Mouse (Mus musculus) heart, embryonic 12.5 days (tissue): ENCODE measurements around the gene Gtsf2. TPM values are rescaled to one million over a fixed set of nuclear protein-coding genes. Genes with fewer than 3 reads are reported as not detected.

Experiments
- ATAC-seq: fragments of 200-750 bp; cut with Nextera tagmentation; 2 replicates; pipeline ENCODE4 v1.8.0; 2017; ENCODE audit warnings: moderate TSS enrichment, moderate library complexity; ENCODE audit not compliant: insufficient number of reproducible peaks, low FRiP score
- H3K27ac ChIP-seq: fragments of 300-500 bp; sonication (generic); 2 replicates; pipeline ENCODE4 v1.5.1; 2016; ENCODE audit warnings: mild to moderate bottlenecking, moderate library complexity; ENCODE audit not compliant: poor library complexity, severe bottlenecking
- H3K27me3 ChIP-seq: fragments of 300-500 bp; sonication (generic); replicated peaks from 2 replicates; pipeline ENCODE4 v1.6.1; 2016; ENCODE audit warnings: mild to moderate bottlenecking, moderate library complexity
- H3K36me3 ChIP-seq: fragments of 300-500 bp; sonication (generic); 2 replicates; pipeline ENCODE4 v1.6.1; 2016; ENCODE audit warnings: mild to moderate bottlenecking, moderate library complexity
- H3K4me1 ChIP-seq: fragments of 300-500 bp; sonication (generic); replicated peaks from 2 replicates; pipeline ENCODE4 v1.6.1; 2016; ENCODE audit warnings: mild to moderate bottlenecking
- H3K4me2 ChIP-seq: fragments of 300-500 bp; sonication (generic); 2 replicates; pipeline ENCODE4 v1.6.1; 2016; ENCODE audit warnings: mild to moderate bottlenecking, moderate library complexity
- H3K4me3 ChIP-seq: fragments of 300-500 bp; sonication (generic); 2 replicates; pipeline ENCODE4 v1.5.1; 2016; ENCODE audit warnings: mild to moderate bottlenecking
- H3K9ac ChIP-seq: fragments of 300-500 bp; sonication (generic); 2 replicates; pipeline ENCODE4 v1.6.1; 2016; ENCODE audit warnings: mild to moderate bottlenecking, moderate library complexity
- H3K9me3 ChIP-seq: fragments of 300-500 bp; sonication (generic); replicated peaks from 2 replicates; pipeline ENCODE4 v1.6.1; 2016; ENCODE audit warnings: mild to moderate bottlenecking, moderate library complexity
- WGBS: fragments of 180-500 bp; shearing (Covaris S2); methylation state at CpG from one replicate; pipeline ENCODE4 v1.1.7; 2016; 5-methylcytosine and 5-hydroxymethylcytosine counted together
- polyA plus RNA-seq: library from polyadenylated mRNA; unstranded; fragments of >200 nt; fragmentation: Nextera tagmentation; extraction: Ambion mirVana; gene quantifications from 2 replicates; pipeline ENCODE4 v1.2.1, GENCODE M21; 2016

Gtsf2 gene
- polyA plus RNA-seq, result not detected in 2 replicates

DNA sequence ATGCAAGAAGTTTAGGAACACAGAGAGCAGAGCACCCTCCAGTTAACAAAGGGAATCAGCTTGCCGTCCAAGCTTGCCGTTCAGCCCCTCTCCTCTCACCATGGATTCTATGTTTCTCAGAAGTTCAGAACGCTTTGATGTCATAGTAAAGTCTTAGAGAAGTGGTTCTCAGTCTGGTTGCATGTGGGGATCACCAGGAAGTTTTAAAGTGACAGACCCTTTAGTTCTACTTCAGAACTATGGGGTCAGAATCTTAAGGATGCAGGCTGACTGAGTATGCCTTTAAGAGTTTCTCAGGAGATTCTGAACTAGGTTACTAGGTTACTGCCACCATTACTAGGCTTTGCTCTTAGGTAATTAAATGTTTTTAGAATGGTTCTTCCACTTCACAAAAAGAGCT is at the start of gene Gtsf2:
Gene Gtsf2 (minus strand): TSS at position 101 of the 400 bp plus-strand sequence.
- H3K27me3 ChIP-seq, result no peaks in the 10 kb centered on the region
- no peak within 1 kb of the TSS for H3K4me3 ChIP-seq
- H3K4me2 ChIP-seq, result no peak within 1 kb of the TSS
- H3K9me3 ChIP-seq, result no peaks in the 10 kb centered on the region
- WGBS, result 35% methylated on average over 3 of the region's 3 CpGs
- ATAC-seq, result no peak
- no peak within 1 kb of the TSS for H3K9ac ChIP-seq
- H3K4me1 ChIP-seq, result no peaks in the 10 kb centered on the region
- H3K27ac ChIP-seq, result no peak within 1 kb of the TSS
- no peaks in the 10 kb centered on the region for H3K36me3 ChIP-seq

DNA sequence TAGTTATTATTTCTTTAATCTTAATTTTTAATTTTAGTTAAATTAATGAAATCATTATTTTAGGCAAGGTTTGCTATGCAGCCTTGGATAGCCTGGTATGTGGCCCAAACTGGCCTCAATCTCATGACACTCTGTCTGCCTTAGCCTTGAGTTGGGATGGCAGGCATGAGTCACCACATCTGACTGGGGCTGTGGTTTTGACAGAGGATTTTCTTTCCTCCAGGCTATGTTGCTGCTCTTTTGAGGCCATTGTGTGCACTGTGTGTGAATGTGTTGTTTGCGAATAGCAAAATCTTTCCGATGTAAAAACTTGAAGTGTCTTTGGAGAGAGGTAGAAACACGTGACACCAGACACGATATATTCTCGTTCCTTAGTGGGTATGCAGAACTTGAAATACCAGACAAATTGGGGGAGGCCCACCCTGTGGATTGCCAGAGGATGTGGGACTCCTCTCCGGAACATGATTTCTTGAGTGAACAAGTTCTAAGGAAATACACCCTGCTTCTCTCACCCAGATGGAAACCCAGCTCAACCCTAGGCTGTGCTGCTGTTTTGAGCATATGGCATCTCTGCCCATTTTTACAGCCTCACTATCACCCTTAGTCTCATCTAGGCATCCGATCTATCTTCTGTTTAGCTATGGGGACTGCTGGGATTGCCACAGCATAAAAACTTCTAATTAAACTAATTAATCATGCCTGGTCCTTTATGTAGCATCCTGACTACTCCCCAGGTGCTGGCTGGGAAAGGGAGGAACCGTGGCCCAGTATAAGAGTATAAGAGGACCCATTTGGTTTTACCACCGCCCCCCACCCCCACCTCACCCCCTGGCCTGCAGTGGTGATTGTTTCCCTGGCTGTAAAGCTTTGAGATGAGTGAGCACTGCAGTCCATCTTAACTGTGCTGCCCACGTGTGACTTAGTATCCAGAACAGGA is 48.2 kb upstream of the Gtsf2 start:
- Histone ChIP-seq H3K9ac (no peak overlapping the region), H3K27ac (no peak overlapping the region), H3K4me2 (no peak overlapping the region), H3K36me3 (no peaks in the 10 kb centered on the region), H3K4me3 (no peak overlapping the region), H3K4me1 (no peaks in the 10 kb centered on the region), H3K27me3 (0 out of 2 replicates have a peak, but pooled peaks cover 10% of the 10 kb centered on the region), H3K9me3 (no peaks in the 10 kb centered on the region)
- ATAC-seq, result no peak
- 73% methylated on average over 10 of the region's 10 CpGs for WGBS

DNA sequence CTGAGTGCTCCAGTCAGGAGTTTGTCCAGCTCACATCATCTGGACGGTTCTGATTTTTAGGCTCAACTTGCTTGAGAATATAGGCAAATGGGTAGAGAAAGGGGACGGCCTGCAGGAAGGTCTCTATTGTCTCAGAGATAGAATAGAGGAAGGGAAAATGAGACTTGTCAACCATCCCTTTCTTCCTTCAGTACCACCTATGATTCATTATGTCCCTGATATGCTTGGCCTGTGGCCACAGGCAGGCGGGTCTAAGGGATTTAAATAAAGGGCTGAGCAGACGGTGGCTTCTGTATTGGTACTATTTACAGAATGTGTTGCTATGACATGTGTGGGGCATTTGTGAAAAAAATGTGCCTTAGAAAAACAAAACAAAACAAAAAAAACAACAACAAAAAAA is 40.1 kb upstream of the Gtsf2 start:
- H3K9ac ChIP-seq, result no peak overlapping the region
- 56% methylated on average over 4 of the region's 4 CpGs for WGBS
- no peaks in the 10 kb centered on the region for H3K36me3 ChIP-seq
- no peak overlapping the region for H3K4me2 ChIP-seq
- ATAC-seq, result no peak
- H3K9me3 ChIP-seq, result no peaks in the 10 kb centered on the region
- H3K27me3 ChIP-seq, result peaks cover 2% of the 10 kb centered on the region; the same call in 1 of the 2 replicates
- H3K4me1 ChIP-seq, result no peaks in the 10 kb centered on the region
- no peak overlapping the region for H3K4me3 ChIP-seq
- H3K27ac ChIP-seq, result no peak overlapping the region

DNA sequence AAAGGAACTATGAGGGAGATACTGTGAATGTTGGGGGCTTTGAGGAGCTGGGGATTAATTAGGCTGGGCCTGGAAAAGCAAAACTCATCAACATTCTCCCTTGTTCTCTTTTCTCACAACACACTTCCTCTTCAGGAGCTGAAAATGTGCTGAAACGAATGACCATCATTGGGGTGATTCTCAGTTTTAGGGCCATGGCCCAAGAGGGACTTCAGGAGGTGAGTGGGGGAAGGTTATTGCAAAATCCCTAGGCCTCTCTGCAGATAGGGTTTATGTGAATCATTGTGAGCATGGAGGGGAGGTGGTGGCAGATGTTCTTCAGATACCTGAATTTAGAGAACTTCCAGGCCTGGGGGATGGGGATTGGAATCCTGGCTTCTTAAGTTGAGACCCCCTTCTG is 38.4 kb upstream of the Gtsf2 start:
- H3K9me3 ChIP-seq, result no peaks in the 10 kb centered on the region
- H3K27ac ChIP-seq, result no peak overlapping the region
- H3K4me3 ChIP-seq, result no peak overlapping the region
- H3K4me1 ChIP-seq, result no peaks in the 10 kb centered on the region
- H3K4me2 ChIP-seq, result no peak overlapping the region
- peaks cover 6% of the 10 kb centered on the region; the same call in 1 of the 2 replicates for H3K27me3 ChIP-seq
- no peak overlapping the region for H3K9ac ChIP-seq
- 46% methylated on average over 1 of the region's 1 CpGs for WGBS
- no peaks in the 10 kb centered on the region for H3K36me3 ChIP-seq
- ATAC-seq, result no peak

DNA sequence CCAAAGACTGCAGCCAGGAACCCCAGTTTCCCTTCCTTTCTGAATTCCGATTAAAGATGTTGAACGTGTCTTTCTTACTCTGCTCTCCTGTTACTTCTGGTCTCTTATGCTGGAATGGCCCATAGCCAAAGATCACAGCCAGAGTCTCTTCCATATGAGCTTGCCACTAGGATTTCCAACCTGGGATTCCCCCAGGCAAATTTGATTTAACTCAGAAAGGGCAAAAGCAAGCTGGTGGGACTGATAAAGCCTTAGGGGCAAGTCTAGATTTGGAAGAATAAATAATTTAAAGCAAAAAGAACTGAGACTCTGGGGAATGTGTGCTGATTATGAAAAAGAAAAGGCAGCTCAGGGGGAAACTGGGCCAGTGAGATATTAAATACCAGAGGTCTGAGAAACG is 36.8 kb upstream of the Gtsf2 start:
- Histone ChIP-seq H3K36me3 (no peaks in the 10 kb centered on the region), H3K27me3 (peaks cover 6% of the 10 kb centered on the region; the same call in 1 of the 2 replicates), H3K4me2 (no peak overlapping the region), H3K4me3 (no peak overlapping the region), H3K4me1 (no peaks in the 10 kb centered on the region), H3K9ac (no peak overlapping the region), H3K27ac (no peak overlapping the region), H3K9me3 (no peaks in the 10 kb centered on the region)
- no peak for ATAC-seq
- 67% methylated on average over 3 of the region's 3 CpGs for WGBS

DNA sequence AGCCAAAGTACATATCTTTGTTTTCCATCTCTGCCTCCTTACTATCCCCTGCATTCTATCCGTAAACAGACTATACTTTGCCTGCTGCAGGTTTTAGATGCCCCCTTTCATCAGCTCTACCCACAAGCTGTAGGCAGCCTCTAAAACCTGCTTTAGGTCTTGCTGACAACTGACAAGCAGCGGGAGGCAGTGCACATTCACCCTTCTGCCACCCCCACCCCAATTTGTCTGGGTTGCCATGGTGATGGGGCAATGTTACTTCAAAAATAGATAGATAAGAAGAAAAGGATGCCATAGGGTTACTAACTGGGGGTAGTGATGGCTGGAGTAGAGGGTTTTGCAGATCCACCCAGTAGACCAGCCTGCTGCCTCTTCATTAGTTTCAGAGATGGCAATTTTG is 36.2 kb upstream of the Gtsf2 start:
- Histone ChIP-seq H3K27me3 (peaks cover 6% of the 10 kb centered on the region; the same call in 1 of the 2 replicates), H3K4me1 (no peaks in the 10 kb centered on the region), H3K4me2 (no peak overlapping the region), H3K27ac (no peak overlapping the region), H3K9me3 (no peaks in the 10 kb centered on the region), H3K4me3 (no peak overlapping the region), H3K36me3 (no peaks in the 10 kb centered on the region), H3K9ac (no peak overlapping the region)
- WGBS, result 38% methylated on average over 2 of the region's 2 CpGs
- ATAC-seq, result no peak

DNA sequence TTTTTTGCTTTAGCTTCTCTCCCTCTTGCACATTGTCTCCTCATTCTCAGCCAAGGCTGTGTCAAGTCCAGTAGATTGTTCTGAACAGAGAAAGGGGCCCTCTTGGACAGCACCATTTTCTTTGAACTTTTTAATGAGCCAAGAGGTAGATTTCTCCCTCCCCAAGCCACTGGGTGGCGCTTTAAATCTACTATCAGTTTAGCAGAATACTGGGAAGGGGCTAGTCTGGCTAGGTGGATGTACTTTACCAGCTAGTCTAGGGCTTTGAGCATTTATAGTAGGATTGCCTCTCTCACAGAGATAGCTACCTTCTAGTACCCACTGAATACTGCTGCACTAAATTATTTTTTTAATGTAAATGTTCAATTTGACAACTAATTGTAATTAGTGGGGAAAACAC is 34.2 kb upstream of the Gtsf2 start:
- Histone ChIP-seq H3K4me2 (no peak overlapping the region), H3K36me3 (no peaks in the 10 kb centered on the region), H3K27me3 (peaks cover 6% of the 10 kb centered on the region; the same call in 1 of the 2 replicates), H3K4me1 (no peaks in the 10 kb centered on the region), H3K27ac (no peak overlapping the region), H3K4me3 (no peak overlapping the region), H3K9me3 (no peaks in the 10 kb centered on the region), H3K9ac (no peak overlapping the region)
- WGBS, result 0% methylated on average over 1 of the region's 1 CpGs
- no peak for ATAC-seq

DNA sequence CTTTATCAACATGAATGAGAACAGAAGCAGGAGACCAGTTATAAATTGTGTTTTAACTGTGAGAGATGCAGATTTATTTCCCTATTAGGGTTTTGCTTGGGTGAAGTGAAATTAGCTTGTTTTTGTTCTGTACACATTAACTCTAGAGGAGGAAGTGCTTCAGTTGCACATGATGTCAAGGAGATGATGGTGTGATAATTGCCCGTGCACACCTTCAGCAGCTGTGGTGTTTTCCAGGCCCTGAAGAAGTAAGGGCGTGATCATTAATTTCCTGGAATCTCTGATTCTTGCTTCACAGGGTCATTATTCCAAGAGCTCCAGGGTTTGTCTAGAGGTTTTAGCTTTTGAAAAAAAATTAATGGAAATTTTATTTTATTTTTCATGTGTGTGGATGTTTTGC is 31.9 kb upstream of the Gtsf2 start:
- Histone ChIP-seq H3K36me3 (no peaks in the 10 kb centered on the region), H3K4me3 (no peak overlapping the region), H3K27me3 (peaks cover 6% of the 10 kb centered on the region; the same call in 1 of the 2 replicates), H3K9ac (no peak overlapping the region), H3K27ac (no peak overlapping the region), H3K9me3 (no peaks in the 10 kb centered on the region), H3K4me1 (no peaks in the 10 kb centered on the region), H3K4me2 (no peak overlapping the region)
- 61% methylated on average over 2 of the region's 2 CpGs for WGBS
- no peak for ATAC-seq

DNA sequence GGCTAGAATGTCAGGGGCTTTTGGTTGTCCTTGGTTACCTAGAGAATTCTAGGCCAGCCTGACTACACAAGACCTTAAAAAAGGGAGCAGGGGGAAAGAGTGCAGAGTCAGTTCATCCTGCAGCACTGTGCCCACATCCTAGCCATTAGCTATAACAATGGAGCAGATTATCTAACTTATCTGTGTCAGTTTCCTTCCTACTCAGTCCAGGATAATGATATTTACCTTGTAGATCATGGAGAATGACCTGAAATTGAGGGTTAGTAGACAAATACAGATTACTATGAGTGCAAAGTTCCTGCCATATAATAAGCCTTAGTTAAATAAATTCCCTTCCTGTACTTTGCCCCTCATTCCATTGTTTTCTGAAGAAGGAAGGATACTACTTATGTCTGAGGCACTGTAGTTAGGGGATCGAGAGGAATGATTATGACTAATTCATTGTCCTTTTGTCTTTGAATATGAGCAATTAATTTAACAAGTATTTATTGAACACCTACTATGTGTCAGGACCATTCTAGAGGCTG is 30.9 kb upstream of the Gtsf2 start:
- no peaks in the 10 kb centered on the region for H3K9me3 ChIP-seq
- 61% methylated on average over 1 of the region's 1 CpGs for WGBS
- H3K4me2 ChIP-seq, result no peak overlapping the region
- H3K27ac ChIP-seq, result no peak overlapping the region
- ATAC-seq, result no peak
- no peak overlapping the region for H3K4me3 ChIP-seq
- H3K4me1 ChIP-seq, result no peaks in the 10 kb centered on the region
- peaks cover 6% of the 10 kb centered on the region; the same call in 1 of the 2 replicates for H3K27me3 ChIP-seq
- H3K9ac ChIP-seq, result no peak overlapping the region
- H3K36me3 ChIP-seq, result no peaks in the 10 kb centered on the region

DNA sequence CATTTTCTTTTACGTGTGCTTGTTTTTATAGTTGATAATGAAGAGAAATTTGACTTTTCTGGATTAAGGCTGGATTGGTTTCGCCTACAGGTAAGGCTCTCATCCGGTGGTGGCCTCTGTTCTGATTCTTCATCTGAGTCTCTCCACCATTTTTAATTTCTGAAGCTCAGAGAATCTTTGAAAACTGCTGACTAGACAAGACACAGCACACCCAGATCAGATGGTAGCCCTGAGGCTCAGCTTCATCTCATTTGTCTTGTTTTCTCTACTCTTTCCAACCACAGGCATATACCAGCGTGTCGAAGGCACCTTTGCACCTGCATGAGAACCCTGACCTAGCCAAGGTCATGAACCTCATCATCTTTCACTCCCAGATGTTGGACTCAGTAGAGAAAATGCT is 25.5 kb upstream of the Gtsf2 start:
- no peak for ATAC-seq
- Histone ChIP-seq H3K9ac (no peak overlapping the region), H3K4me2 (no peak overlapping the region), H3K4me3 (no peak overlapping the region), H3K36me3 (no peaks in the 10 kb centered on the region), H3K27me3 (no peaks in the 10 kb centered on the region), H3K27ac (no peak overlapping the region), H3K4me1 (peaks cover 8% of the 10 kb centered on the region), H3K9me3 (no peaks in the 10 kb centered on the region)
- 81% methylated on average over 5 of the region's 5 CpGs for WGBS

DNA sequence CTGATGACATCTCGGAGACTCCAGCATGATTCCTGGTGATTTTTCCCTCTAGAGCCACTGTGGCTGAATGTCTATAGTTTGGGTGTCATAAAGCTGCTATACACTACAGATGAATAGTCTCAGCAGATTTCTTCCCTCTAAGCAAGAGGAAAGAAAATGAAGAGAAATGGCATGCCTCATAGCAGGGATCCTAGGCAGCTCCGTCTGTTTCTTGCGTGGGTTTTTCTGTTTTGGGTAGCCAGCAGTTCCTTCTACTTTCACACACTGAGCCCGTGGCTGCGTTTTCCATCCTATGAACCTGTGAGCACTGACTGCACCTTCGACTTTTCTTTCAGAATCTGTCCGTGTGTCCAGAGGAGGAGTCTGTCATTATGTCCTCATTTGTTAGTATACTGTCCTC is 24.9 kb upstream of the Gtsf2 start:
- no peak overlapping the region for H3K27ac ChIP-seq
- H3K4me2 ChIP-seq, result no peak overlapping the region
- H3K9me3 ChIP-seq, result no peaks in the 10 kb centered on the region
- ATAC-seq, result no peak
- WGBS, result 80% methylated on average over 7 of the region's 7 CpGs
- H3K4me3 ChIP-seq, result no peak overlapping the region
- H3K27me3 ChIP-seq, result no peaks in the 10 kb centered on the region
- H3K4me1 ChIP-seq, result peaks cover 8% of the 10 kb centered on the region
- H3K9ac ChIP-seq, result no peak overlapping the region
- no peaks in the 10 kb centered on the region for H3K36me3 ChIP-seq
